Mouse (Mus musculus): Measurements from ENCODE around the gene Kcnk10. TPM values are rescaled to one million over a fixed set of nuclear protein-coding genes. Genes with fewer than 3 reads are reported as not detected.

Gene Kcnk10
- total RNA-seq, 1 experiment from 2014 or later: not detected

DNA sequence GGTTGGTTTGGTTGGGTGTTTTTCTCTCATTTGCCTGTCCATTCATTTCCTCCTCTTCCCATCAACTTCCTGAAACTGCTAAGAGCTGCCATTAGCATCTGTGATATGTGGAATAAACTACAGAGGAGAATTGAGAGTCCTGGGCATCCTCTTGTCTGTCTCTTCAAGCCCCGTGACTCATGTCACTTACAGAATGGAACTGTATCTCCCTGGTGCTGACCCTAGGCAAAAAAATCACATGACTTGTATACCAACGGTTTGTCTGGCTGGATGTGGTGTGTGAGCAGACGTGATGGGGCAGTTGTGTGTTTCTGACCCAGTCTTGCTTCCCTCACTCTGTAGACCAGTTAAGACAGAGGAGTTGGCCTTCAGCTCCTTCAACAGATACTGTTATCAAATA, 134.4 kb downstream of the Kcnk10 start:
- ATAC-seq (replicated peaks; ENCODE audit: low read depth, poor library complexity, severe bottlenecking): no peak

GRCm38 (mm10) chr12:98438080-98438479, 140.0 kb downstream of the Kcnk10 start:
- ATAC-seq (replicated peaks; ENCODE audit: low read depth, poor library complexity, severe bottlenecking): no peak

DNA sequence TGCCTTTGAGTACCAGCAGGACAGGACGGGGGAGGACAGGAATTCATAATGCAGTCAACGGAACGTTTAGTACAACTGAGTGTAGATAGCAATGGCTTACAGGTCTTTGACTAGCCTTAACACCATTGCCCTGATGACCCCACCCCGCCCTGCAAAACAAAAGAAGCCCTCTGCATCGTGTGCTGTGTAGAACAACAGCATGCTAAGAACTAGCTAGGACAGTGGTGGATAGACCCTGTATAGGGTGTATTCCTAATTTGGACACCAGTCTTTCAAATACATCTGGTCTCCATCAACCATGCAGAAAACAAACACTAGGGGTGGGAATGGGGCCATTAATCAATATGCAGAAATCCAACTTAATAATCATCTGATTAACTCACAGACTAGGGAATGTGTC, 147.4 kb downstream of the Kcnk10 start:
- no peak for ATAC-seq (replicated peaks; ENCODE audit: low read depth, poor library complexity, severe bottlenecking)

DNA sequence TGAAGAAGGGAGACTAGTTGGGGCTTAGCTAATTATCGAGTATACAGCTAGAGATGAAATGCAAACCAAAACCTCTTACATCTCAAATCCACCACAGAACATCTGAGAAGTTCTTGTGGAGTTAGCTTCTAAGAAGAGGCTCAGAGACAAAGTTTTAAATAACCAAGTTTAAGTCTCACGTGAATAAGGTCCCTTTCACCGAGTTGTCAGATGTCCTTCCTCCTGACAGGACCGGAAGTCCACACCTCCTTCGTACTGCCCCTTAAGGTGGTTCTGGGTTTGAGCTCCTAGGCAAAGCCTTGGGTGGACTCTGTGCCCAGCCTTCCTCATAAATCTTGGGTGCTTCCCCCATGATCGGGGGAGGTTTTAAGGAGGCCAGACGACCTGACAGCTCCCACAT, 156.8 kb downstream of the Kcnk10 start:
- no peak for ATAC-seq (replicated peaks; ENCODE audit: low read depth, poor library complexity, severe bottlenecking)

DNA sequence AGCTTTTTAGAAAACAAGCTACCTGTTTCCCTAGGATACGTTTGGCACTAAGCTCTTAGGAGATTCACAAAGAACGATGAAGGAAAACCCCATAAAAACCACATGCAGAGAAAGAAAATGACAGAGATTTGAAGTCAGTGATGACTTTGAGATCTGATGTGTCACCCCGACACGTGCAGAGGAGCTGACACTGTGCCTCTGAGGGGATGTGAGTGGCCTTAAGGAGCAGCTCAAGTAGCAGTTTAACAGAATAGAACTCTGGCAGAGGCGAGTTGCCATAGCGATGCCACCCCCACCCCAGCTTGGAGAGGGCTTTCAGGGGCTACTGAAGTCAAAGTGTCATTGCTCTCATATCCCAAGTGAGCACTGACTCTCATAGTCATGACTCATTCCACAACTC, 158.3 kb downstream of the Kcnk10 start:
- no peak for ATAC-seq (replicated peaks; ENCODE audit: low read depth, poor library complexity, severe bottlenecking)

DNA sequence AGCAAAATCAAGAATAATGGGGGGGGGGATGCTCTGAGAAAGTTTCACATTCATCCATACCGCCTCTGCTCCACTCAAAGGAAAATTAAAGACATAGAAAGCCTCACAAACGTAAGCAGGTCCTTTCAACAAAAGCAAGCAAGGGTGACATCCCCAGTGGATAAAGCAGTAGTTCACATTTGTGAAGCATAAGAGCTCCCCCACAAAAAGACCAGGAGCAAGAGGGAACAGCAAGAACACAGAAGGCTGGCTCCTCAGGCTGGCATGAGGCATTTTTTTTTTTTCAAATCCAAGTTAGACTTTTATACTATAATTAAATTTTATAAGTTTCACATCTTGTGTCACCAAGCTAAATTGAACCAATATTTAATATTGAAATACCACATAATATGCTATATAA, 168.5 kb downstream of the Kcnk10 start:
- no peak for ATAC-seq (replicated peaks; ENCODE audit: low read depth, poor library complexity, severe bottlenecking)

GRCm38 (mm10) chr12:98406598-98406997, 171.5 kb downstream of the Kcnk10 start:
- peak; percentile 47 for ATAC-seq (replicated peaks; ENCODE audit: low read depth, poor library complexity, severe bottlenecking)

- no peak for ATAC-seq (replicated peaks; ENCODE audit: low read depth, poor library complexity, severe bottlenecking)
Observed at GRCm38 (mm10) chr12:98406076-98406475, 172.0 kb downstream of the Kcnk10 start.

GRCm38 (mm10) chr12:98396586-98396985, 181.5 kb downstream of the Kcnk10 start:
- no peak for ATAC-seq (replicated peaks; ENCODE audit: low read depth, poor library complexity, severe bottlenecking)

DNA sequence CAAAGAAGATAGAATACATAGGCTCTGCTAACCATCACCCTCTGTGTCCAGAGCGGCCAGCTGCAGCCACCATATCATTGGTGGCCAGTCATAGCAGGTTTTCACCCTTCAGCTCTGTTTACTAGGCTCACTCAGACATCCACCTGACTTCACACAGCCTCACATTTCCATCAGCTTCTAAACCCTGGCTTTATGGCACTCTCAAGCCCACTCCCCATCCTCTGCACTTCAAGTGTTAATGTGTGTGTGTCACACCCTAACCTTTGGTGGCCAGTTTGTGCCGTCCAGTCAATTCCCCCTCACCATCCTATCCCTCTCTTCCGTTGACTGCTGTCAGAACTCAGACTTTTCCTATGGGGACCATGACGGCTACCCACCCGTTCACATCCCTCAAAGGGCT, 184.0 kb downstream of the Kcnk10 start:
- ATAC-seq (replicated peaks; ENCODE audit: low read depth, poor library complexity, severe bottlenecking): no peak

DNA sequence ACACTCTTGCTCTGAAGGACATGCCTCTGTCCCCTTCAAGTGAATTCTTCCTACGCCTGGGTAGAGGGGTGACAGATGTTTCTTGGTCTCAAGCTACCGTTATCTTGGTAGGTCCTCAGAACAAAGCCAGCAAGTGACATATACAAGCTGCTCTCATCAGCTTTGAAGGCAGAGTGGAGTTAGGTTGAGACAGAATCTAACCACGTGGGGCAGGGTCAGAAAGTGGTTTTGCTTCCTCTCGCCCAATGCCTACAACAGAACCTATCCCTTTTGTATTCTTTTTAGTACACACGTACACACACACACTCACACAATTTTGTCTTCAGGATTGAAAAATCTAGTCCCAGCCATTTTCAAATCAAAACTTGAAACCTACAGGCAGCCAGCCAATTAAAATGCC, 186.8 kb downstream of the Kcnk10 start:
- no peak for ATAC-seq (replicated peaks; ENCODE audit: low read depth, poor library complexity, severe bottlenecking)

- no peak for ATAC-seq (replicated peaks; ENCODE audit: low read depth, poor library complexity, severe bottlenecking)
Observed at GRCm38 (mm10) chr12:98389618-98390017, 188.5 kb downstream of the Kcnk10 start.

Other genes starting within 250 kb of the Kcnk10 start
- gene Spata7, start 49.8 kb upstream of the Kcnk10 start, total RNA-seq (2017): 7.2 and 12.0 TPM in 2 replicates
- gene Ptpn21, start 159.1 kb upstream of the Kcnk10 start, total RNA-seq (2017): 4.6 and 9.0 TPM in 2 replicates
- gene Zc3h14, start 168.7 kb upstream of the Kcnk10 start, total RNA-seq (2017): 134 and 138 TPM in 2 replicates